Mouse (Mus musculus): ENCODE measurements around the gene Inafm2.

- TF ChIP-seq CTCF (IDR thresholded peaks at IDR 0.05; ENCODE audit: insufficient read depth, low read length) (no peak), POLR2A (IDR thresholded peaks at IDR 0.05; ENCODE audit: borderline replicate concordance, extremely low read depth, low read depth, low read length) (no peak)
Observed at GRCm38 (mm10) chr2:118781115-118781514, 35.6 kb downstream of the Inafm2 start.
